Mouse (Mus musculus): ENCODE measurements at regions not wholly inside any gene's neighbourhood (a gene's known extent, or its start where the extent isn't known, plus 50 kb on each side); places are given as distances from the start of the nearest gene placed in this dataset.

GRCm38 (mm10) chr17:47983286-47983685 is 54.8 kb downstream of the 1700122O11Rik start:
- no peak for DNase-seq (ENCODE audit: low spot score in 2 of 2)

GRCm38 (mm10) chr17:47981556-47982027 is 56.5 kb downstream of the 1700122O11Rik start:
- DNase-seq (ENCODE audit: low spot score in 2 of 2), result no peak

GRCm38 (mm10) chr17:47979266-47979665 is 54.8 kb upstream of the Foxp4 start:
- DNase-seq (ENCODE audit: low spot score in 2 of 2), result no peak

DNA sequence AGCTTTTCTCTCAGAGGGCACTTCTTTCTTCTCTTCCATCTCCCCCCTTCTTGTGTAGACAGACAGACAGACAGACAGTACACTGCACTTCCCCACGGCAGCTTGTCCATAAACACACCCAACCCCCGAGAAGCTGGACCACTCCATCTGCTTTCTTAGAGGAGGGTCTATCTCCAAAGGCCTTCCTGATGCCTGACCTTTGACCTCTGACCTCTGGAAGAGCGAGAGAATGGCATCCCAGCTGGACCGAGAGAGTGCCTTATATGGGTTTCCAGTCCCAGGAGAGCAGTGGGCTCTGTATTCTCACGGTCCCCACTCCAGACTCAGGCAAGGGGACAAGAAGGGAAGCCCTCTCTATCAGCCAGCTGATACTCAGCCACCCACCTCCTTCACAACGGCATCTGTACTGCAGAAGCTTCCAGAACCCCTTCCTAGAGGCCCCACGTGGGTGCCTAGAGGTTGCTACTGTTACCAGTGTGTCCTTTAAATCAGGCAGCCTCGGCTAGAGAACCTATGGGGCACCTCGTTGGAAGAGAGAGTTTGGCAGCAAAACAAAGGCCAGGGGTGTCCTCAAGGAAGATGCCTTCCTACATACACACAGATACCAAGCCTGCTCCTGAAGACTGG is 54.1 kb upstream of the Foxp4 start:
- no peak for DNase-seq (ENCODE audit: low spot score in 2 of 2)

DNA sequence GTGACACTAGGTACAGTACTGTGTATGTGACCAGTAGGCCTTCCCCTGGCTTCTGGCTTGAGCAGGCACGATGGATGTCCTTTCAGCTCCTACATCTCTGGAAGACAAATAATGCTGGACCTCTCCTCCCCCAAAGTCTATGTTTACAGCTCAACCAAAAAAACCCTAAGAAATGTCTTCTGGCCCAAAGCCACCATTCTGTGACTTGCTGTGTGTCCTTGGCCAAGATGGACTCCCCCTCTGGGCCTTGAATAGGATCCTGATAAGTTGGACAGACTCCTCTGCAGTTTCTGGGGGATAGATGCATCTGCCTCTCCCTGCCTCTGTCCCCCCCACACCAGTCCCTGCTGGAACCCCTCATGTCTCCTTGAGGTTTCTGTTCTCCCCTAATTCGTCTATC is 53.6 kb upstream of the Foxp4 start:
- DNase-seq (ENCODE audit: low spot score in 2 of 2), result no peak

DNA sequence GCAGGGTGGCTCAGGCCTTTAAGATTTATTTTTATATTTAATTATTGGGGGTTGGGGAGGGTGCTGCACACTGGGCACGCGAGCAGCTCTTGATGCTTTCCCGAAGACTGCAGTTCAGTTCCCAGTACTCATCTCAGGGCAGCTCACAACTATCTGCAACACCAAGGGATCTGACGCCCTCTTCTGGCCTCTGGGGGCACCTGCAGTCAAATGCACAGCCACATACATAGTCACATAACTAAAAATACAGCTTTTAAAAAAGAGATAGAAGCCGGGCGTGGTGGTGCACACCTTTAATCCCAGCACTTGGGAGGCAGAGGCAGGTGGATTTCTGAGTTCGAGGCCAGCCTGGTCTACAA is 52.5 kb upstream of the Foxp4 start:
- DNase-seq (ENCODE audit: low spot score in 2 of 2), result no peak

GRCm38 (mm10) chr17:47976061-47976998 is 51.9 kb upstream of the Foxp4 start:
- peak in 1 of 2 experiments; percentile 6 for DNase-seq (ENCODE audit: low spot score in 2 of 2)

DNA sequence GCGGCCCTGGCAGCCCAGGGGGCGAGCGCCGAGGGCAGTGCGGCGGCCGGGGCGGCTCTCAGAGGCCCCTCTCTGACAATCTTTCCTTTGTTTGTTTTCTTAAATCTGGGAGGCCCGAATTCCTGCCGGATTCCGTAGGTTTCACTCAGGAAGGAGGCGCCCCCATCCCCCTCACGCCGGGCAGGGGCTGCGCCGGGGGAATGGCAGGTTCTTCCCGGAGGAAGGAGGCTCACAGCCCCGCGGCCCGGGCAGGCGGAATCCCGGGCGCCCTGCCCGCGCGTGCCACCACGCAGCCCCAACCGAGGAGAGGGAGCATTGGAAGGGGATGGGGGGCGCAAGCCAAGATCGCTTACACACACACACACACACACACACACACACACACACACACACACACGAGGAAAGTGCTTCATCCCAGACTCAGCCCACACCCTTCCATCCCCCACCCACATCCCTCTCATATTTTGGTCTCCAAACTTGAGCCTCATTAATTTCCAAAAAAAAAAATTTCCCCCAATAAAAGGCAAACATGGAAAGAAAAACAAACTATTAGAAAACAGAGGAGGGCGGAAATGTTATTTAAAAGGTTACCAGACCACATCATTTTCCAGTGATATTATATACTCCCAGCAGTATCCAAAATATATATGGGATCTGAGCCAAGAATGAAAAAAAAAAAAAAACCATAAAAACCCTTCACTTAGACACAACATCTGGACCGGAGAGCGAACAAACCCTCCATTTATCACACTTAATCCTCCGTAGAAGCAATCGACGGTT is 51.0 kb upstream of the Foxp4 start:
- no peak for DNase-seq (ENCODE audit: low spot score in 2 of 2)

- DNase-seq (ENCODE audit: low spot score in 2 of 2), result peak in 1 of 2 experiments; percentile 5
Measured at GRCm38 (mm10) chr17:47974503-47974902, 50.1 kb upstream of the Foxp4 start.
